Mouse (Mus musculus) kidney, adult 11 months (tissue): ENCODE measurements around the gene Cfap161.

Experiments used
- DNase-seq: peaks from one replicate; pipeline ENCODE4 v3.0.0; 2022

Cfap161 gene

DNA sequence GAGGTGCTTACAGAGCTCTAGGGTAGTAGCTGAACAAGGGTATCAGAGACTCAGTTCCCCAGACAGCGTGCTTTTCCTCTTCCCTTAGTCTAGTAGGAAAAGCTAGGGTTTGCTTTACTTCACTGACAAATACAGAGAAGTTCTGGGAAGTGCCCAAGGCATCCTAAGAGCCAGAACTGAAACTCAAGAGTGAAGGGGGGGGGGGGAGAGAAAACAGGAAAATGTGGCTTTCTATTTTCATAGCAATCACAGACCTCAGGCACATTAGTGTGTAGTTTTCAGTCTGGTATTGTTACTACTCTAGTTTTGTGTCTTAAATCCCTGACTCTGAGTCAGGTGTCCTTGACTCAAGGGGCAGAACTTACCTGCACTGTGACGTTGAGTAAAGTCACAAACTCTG lies 7.3 kb upstream of the Cfap161 start:
- no peak for DNase-seq

DNA sequence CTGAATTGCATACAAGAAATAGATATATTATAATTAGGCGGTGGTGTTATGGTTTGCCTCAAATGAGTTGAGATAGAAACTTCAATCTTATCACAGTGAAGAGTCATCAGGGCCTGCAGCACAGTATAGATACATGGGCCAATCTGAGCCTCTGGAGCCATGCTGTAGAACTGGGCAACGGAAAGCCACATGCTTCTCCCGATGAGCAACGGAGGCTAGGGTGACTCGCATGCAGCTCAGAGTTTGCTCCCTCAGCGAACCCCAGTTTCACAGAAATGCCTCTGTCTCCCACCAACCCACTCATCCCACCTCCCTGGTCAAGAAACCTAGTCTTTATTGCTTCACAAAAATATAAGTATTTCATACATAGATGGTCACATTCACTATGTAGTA lies 6.8 kb upstream of the Cfap161 start:
- no peak for DNase-seq

DNA sequence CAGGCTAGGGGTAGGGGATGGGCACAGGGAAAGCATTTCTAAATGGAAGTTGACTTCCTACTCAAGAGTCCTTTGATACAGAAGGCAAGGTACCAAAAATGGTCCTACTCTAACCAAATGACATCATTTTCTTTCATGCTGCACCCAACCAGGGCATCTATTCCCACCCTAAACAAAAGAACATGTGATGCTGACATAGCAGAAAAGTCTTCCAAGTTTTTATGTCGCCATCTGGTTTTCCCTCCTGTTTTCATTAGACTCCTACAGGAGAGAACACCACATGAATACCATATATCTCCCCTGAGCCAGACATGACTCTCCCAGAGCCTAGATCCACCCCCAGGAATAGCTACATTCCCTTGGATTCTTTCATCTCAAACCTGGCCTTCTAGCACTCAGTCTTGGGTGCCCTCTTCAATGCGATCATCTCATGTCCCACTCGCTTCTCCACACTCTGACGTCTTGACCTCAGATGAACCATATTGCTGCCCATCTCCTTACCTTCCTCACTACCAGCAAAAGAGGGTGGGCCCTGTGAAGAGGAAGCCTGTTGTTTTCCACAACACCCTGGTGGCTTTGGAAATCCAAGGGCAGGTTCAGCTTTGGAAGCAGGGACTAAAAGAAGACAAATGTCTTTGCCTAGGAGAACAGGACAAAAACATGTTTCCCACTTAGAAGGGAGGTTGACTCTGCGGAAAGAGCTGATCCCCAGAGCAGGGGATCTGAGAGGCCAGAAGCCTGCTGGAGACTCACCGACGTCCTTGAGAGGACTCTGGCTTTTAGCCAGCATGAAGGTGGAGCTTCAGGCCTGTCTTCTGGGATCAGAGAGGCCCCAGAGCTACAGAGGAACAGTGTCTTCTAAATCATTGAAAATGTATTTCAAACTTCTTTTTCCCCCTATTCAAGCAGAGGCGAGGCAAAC lies 6.1 kb upstream of the Cfap161 start:
- DNase-seq, result no peak

DNA sequence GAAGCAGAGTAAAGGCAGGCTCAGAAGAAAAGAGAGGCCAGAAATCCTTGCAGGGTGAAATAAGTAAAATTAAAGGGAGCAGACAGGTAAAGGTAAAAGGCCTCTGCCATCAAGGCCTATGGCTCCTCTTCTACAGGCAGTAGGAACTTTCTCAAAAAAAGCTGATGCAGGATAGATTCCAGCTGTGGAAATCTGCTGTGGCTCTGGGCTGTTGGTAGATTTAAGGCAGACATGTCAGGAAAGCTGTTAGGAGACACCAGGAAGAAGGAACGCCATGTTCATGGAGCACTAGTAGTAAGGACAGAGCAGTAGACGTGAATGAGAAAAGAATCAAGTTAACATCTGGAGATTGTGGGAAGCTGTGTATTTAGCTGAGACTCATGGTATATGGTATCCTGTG lies 5.4 kb upstream of the Cfap161 start:
- no peak for DNase-seq

DNA sequence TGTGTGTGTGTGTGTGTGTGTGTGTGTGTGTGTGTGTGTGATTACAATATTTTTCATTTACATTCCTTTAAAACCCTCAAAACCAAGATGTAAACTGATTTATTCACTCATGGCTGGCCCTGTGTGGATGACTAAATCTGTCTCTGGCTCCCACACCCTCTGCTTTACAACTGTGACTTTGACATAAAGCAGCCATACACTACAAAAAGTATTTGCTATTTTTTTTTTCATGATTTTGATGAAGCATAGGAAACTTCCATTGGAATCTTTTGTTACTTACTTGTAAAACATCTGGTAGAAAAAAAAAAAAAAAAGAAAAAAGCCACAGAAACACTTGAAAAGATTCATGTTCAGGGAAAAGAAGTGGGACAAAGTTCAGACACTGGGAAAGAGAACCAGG lies 3.3 kb upstream of the Cfap161 start:
- DNase-seq, result no peak

GRCm38 (mm10) chr7:83796177-83796576 lies 1.5 kb upstream of the Cfap161 start:
- DNase-seq, result no peak

- no peak for DNase-seq
Measured at GRCm38 (mm10) chr7:83794006-83794683, 535 bp downstream of the Cfap161 start.

- no peak for DNase-seq
Measured at GRCm38 (mm10) chr7:83780881-83781280, 13.8 kb downstream of the Cfap161 start.

DNA sequence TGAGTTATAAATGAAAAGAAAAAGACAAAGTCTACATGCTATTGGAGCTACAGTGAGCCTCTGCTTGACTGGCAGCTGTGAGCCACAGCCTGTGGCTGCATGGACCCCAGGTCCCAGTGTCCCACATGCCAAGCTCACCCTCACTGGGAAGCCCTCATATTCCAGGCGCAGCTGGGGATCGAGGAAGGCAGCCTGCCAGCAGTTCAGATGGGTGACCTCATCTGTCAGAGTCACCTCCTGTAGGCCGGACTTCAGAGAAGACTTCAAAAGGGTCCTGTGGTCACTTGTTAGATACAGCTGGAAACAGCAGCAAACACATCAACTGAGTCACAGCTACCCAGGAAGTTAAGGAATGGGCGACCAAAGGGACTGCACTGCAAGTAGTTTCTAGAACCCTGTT lies 14.7 kb downstream of the Cfap161 start:
- no peak for DNase-seq

DNA sequence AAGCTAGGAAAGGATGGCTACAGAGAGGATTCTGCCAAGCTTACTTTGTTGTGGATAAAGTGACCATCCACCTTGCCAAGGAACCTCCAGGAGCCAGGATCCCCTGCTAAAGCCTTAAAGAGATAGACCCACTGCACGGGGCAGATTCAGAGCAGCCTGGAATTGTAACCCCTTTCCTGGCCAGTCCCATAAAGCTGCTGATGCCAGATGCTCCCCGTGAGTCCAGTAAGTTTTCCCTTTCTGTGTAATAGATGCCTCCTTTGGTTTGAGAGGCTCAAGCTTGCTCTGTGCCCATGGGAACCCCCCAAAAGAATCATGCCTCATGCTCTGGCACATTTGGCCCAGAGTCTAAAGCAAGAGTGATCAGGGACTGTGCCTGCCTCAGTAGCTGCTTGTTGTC lies 15.7 kb downstream of the Cfap161 start:
- DNase-seq, result no peak

DNA sequence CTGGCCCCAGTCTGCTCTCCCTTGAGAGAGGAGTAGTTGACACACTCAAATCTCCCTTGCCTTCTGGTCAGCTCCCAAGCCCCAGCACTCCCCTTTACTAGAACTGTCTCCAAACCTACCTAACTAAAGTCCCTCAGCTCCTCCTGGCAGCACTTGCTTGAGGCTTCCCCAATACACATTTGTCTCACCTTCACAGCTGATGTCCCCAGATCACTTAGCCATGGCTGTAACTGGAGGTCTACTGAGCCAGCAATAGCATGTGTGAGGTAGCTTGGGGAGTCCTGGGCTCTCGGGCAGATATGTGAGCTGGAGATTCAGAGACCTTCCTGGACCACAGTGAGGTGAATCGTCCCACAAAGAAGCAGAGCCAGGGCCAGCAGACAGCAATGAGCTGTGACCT lies 16.2 kb downstream of the Cfap161 start:
- no peak for DNase-seq

DNA sequence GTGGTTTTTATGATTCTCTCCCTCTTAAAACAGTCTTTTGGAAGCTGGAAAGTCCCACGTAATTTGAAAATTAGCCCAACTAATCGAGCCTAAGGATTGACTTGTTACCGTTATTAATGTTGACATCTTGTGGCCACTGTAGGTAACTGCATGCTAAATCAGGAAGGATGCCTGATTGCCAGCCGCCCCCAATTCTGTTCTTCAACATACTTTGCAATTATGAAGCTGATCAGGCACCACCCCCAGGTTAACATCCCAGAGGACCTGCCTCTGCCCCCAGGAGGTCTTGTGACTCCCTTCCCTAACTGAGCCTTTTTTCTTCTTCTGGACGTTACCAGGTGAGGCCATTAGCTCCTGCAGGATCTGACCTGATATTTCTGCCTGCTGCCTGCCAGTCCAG lies 20.0 kb downstream of the Cfap161 start:
- DNase-seq, result no peak

DNA sequence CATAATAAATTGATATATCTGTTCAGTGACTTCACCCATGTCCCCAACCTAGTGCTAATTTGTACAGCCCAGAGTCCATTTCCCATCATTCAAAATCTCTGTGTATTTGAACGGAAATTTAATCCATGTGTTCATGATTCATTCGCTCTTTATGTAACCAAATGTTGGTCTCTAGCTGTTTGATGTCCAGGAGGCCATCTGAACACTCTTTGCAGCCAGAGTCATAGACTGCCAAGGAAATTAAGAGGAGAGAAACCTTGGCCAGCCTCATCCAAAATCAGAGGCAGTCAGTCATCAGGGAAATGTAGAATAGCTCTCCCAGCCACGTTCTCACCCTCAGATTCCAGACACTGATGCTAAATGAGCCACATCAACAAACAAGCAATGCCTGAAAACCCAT lies 31.0 kb downstream of the Cfap161 start:
- no peak for DNase-seq

- no peak for DNase-seq
Measured at GRCm38 (mm10) chr7:83762336-83762735, 32.3 kb downstream of the Cfap161 start.

- no peak for DNase-seq
Measured at GRCm38 (mm10) chr7:83751055-83751454, 43.6 kb downstream of the Cfap161 start.

DNA sequence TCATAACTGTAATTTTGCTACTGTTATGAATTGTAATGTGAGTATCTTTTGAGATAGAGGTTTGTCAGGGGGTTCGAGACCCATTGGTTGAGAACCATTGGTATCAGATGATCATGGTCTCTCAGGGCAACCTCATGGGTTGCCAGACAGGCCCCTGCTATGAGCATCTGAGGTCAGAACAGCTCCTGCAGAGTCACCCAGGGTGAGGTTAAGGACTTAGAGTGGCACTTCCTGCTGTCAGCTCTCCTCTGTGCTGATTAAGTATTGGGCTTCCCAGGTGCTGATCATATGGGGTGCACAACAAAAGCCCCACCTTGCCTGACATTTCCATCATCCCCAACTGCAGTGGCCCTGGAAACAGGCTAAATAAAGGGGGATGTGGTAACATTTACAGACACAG lies 46.3 kb downstream of the Cfap161 start:
- DNase-seq, result no peak

- no peak for DNase-seq
Measured at GRCm38 (mm10) chr7:83746107-83746687, 48.5 kb downstream of the Cfap161 start.

DNA sequence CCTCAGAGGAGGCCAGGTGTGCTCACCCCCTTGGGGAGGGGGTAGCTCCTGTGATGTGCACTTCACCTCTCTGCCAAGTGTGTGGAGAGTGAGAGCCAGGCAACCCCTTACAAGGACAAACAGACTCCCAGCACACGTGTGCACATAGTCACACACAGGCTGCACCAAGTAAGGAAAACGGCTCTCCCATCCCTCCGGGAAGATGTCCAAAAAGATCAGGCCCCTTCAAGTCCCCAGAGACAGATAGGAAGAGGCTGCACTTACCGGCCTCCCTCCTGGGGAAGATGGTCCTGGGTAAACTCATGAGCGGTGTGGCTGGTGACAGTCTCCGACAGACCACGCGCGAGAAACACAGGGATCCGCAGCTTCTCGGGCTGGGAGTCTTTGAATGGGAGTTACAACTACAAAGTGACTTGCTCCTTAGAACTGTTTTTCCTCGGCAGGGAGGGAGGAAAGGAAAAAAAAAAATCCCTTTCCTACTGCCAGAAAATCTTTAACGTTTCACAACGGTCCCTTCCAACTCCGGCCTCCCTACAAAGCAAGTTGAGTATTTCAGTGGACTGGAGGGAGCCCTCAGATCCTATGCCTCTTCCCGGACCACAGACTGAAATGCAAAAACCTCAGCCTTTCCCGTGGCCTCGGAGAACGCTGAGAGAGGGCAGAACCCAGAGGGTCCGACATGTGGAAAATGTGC lies 49.1 kb downstream of the Cfap161 start, which contains the start of gene Il16:
TSS of gene Il16 (minus strand) at position 314 of the 694 bp plus-strand sequence.
- no peak for DNase-seq

DNA sequence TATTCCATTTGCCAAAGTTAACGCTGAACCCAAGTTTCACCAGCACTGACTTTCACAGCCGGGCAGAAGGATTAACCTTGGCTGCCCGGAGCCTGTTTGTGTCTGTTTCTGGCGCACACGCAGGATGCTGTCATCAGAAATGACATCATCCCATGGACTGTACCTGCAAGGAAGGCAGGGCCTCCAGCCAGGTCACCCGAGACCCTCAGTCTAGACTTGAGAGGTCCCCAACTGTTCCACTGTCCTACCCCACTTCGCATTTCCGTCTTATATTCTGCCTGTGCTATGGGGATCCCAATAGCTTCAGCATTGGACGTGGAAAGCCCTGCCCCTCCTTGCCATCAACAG lies 49.6 kb downstream of the Cfap161 start:
- DNase-seq, result no peak

DNA sequence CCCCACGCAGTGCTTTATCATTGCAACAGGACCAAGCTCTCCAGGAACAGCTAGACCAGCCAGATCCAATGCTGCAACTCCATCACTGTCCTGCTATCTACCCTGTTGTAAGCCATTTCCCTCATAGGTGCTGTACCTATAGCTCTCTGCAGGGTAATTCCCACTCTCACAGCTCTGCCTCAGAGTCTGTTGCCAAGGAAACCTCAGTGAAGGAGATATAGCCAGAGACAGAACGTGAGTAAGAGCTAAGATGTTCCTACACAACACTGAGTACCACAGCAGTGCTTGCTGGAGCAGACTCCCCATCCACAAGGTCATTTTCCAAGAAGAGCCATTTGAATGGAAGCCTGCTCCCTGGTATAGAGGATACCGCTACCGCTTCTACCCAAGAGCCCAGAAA lies 50.4 kb downstream of the Cfap161 start:
- no peak for DNase-seq

DNA sequence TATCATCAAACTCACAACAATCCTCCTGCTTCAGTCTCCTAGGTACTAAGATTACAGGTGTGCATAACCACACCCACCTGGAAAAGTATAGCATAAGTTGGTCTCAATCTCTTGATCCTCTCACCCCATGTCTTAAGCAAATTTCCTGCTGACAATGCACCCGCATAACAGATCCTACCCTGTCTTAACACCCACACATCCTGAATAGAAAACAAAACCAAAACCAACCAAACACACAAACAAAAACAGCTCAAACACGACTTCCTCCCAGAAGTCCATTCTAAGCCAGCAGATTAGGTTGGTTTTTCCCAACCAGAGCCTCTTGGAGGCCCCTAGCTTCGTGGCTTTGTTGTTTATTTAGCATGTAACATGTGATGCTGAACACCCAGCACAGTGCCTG lies 52.0 kb downstream of the Cfap161 start:
- no peak for DNase-seq

GRCm38 (mm10) chr7:83742026-83742425 lies 52.7 kb downstream of the Cfap161 start:
- no peak for DNase-seq

DNA sequence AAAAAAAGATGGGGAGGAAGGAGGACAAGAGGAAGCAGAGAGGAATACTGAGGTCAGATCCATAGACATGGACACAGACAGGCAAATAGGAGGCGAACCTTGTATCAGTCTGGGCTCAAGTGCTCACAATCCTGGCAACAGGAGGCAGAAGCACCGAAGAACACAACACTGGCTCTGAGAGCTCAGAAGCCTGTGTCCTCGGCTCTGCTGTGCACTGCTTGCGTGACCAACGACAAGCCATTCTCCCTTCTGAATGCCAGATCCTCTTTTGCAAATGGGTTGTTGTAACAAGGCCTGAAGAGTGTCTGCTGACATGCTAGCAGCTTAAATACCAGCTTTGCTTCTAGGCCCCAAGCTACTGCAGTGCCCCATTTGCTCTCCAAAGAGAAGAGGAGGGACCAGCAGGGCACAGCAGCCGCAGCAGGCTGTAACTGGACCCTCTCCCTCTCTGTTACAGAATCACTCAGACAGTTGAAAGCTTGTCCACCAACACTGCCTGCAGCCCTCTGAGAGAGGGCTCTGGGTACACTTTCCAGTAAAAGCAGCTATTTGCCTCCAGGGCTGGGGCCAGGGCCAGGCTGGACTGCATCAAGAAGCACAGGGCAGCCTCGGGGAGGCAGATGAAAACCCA lies 54.9 kb downstream of the Cfap161 start:
- DNase-seq, result no peak
